8 mouse cellular contexts compared by ENCODE assay signal in the genomic region with DNA sequence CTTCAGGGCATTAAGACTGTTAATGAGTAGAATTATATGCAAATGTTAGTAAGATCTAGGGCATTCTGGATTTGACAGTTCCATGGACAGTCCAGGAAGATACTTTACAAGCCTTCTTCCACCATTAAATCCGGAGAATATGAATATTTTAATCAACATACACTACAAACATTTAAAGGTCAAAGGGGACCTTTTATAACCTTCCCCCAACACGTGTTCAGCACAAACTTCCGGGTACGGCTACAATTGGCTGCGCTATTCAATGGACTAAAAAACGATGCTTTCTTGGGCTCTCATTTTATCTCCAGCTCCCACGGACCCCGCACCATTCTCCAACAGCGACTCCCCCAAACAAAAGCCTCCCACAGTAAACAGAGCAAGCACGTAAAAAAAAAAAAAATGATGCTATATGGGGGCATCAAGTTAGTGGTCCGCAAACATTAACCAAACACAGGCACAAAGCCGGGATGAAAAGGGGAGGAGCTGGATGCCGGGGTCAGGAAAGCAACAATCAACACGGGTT. TPM values are rescaled to one million over a fixed set of nuclear protein-coding genes. Genes with fewer than 3 reads are reported as not detected.
A peak's percentile ranks its signal among the peaks of the same experiment; 100 is the strongest.
DNase-seq lines count a peak whose midpoint lies in the region; ATAC-seq and TF ChIP-seq lines count a peak whose summit lies in the region.

No protein-coding gene starts in this region.

- H3K4me1 ChIP-seq in liver, adult 2 months (ENCODE audit: control insufficient read depth, insufficient read depth, low read length), result peaks cover 6% of the 10 kb centered on the region
- H3K4me1 ChIP-seq in brown adipose tissue, adult 24 weeks (ENCODE audit: control insufficient read depth, insufficient read depth, insufficient read length, low read length), result peaks cover 6% of the 10 kb centered on the region
- peaks cover 21% of the 10 kb centered on the region for H3K4me1 ChIP-seq in hindbrain, embryonic 13.5 days (replicated peaks)
- H3K4me1 ChIP-seq in lung, embryonic 16.5 days (replicated peaks; ENCODE audit: control insufficient read depth, insufficient read depth, low read length), result peaks cover 9% of the 10 kb centered on the region; the same call in 1 of the 2 replicates
- no peaks in the 10 kb centered on the region for H3K4me1 ChIP-seq in stomach, postnatal 0 days (replicated peaks; ENCODE audit: control insufficient read depth, insufficient read depth)

- peak overlapping the region; percentile 82 for H3K4me2 ChIP-seq in hindbrain, embryonic 13.5 days
- peak overlapping the region; percentile 91 for H3K4me2 ChIP-seq in lung, embryonic 16.5 days (ENCODE audit: low read depth, low read length)
- peak overlapping the region; percentile 89 for H3K4me2 ChIP-seq in stomach, postnatal 0 days (replicated peaks; ENCODE audit: low read depth)

- DNase-seq in liver, adult 2 months (ENCODE audit: extremely low read depth, low read depth, low spot score), result peak; percentile 52
- DNase-seq in liver, result no peak
- DNase-seq in stomach, postnatal 0 days (ENCODE audit: low spot score), result peak; percentile 39
- no peak for DNase-seq in gastrocnemius, postnatal 25 days

- H3K4me3 ChIP-seq in liver, adult 2 months (ENCODE audit: insufficient read depth, low read depth, low read length), result peak overlapping the region; percentile 95
- H3K4me3 ChIP-seq in brown adipose tissue, adult 24 weeks (ENCODE audit: insufficient read depth, low read depth, low read length), result peak overlapping the region; percentile 98
- peak overlapping the region; percentile 99 for H3K4me3 ChIP-seq in hindbrain, embryonic 13.5 days
- H3K4me3 ChIP-seq in lung, embryonic 16.5 days (ENCODE audit: low read length), result peak overlapping the region; percentile 100
- peak overlapping the region; percentile 80 for H3K4me3 ChIP-seq in stomach, postnatal 0 days (ENCODE audit: low read depth, low read length)

- no peaks in the 10 kb centered on the region; the same call in 1 of the 2 replicates for H3K36me3 ChIP-seq in liver, adult 2 months (ENCODE audit: control insufficient read depth, insufficient read depth, low read length)
- H3K36me3 ChIP-seq in hindbrain, embryonic 13.5 days, result no peaks in the 10 kb centered on the region; the same call in 1 of the 2 replicates
- 0 out of 2 replicates have a peak, but pooled peaks cover 4% of the 10 kb centered on the region for H3K36me3 ChIP-seq in lung, embryonic 16.5 days (ENCODE audit: control insufficient read depth, insufficient read depth, low read length)
- H3K36me3 ChIP-seq in stomach, postnatal 0 days (ENCODE audit: control insufficient read depth, insufficient read depth, low read length), result no peaks in the 10 kb centered on the region

- no peaks in the 10 kb centered on the region for H3K9me3 ChIP-seq in hindbrain, embryonic 13.5 days
- no peaks in the 10 kb centered on the region for H3K9me3 ChIP-seq in lung, embryonic 16.5 days (ENCODE audit: control insufficient read depth, low read length)
- no peaks in the 10 kb centered on the region for H3K9me3 ChIP-seq in stomach, postnatal 0 days (ENCODE audit: control insufficient read depth, low read length)

- no peaks in the 10 kb centered on the region for H3K27me3 ChIP-seq in liver, adult 2 months (ENCODE audit: control insufficient read depth, insufficient read depth, low read length)
- no peaks in the 10 kb centered on the region for H3K27me3 ChIP-seq in hindbrain, embryonic 13.5 days
- no peaks in the 10 kb centered on the region for H3K27me3 ChIP-seq in lung, embryonic 16.5 days (ENCODE audit: control insufficient read depth, insufficient read depth, low read depth, low read length)
- no peaks in the 10 kb centered on the region for H3K27me3 ChIP-seq in stomach, postnatal 0 days (ENCODE audit: control insufficient read depth, insufficient read depth, low read length)

- peak overlapping the region; percentile 99 for H3K9ac ChIP-seq in liver, adult 2 months (ENCODE audit: low read depth, low read length)
- peak overlapping the region; percentile 95 for H3K9ac ChIP-seq in hindbrain, embryonic 13.5 days
- H3K9ac ChIP-seq in lung, embryonic 16.5 days (ENCODE audit: low read length), result peak overlapping the region; percentile 91
- H3K9ac ChIP-seq in stomach, postnatal 0 days (ENCODE audit: low read length), result peak overlapping the region; percentile 85

- WGBS in liver, adult 2 months, result under 1% methylated on average over 14 of the region's 14 CpGs
- 4% methylated on average over 14 of the region's 14 CpGs for WGBS in hindbrain, embryonic 13.5 days
- WGBS in lung, embryonic 16.5 days, result under 1% methylated on average over 14 of the region's 14 CpGs
- 1% methylated on average over 14 of the region's 14 CpGs for WGBS in stomach, postnatal 0 days

- H3K79me2 ChIP-seq in liver, adult 2 months (ENCODE audit: control insufficient read depth, insufficient read depth, low read length), result peaks cover 28% of the 10 kb centered on the region; the same call in 1 of the 2 replicates

- ATAC-seq in hindbrain, embryonic 13.5 days (ENCODE audit: low FRiP score), result no peak
- no peak for ATAC-seq in lung, embryonic 16.5 days (ENCODE audit: low read depth)
- ATAC-seq in stomach, postnatal 0 days (ENCODE audit: low FRiP score, low TSS enrichment), result no peak
- ATAC-seq in erythroid progenitor cell, adult 5-6 weeks (replicated peaks; ENCODE audit: low FRiP score, poor library complexity, severe bottlenecking), result no peak; the same call in 1 of the 2 replicates

- TF ChIP-seq POLR2A in liver, adult 2 months (IDR thresholded peaks at IDR 0.05; ENCODE audit: extremely low read depth, insufficient read depth, low read length), result no peak

- no peak for TF ChIP-seq EP300 in stomach, postnatal 0 days (optimal IDR thresholded peaks at IDR 0.05)

- no peak for TF ChIP-seq CTCF in liver, adult 2 months (IDR thresholded peaks at IDR 0.05; ENCODE audit: low read depth, low read length)
- no peak for TF ChIP-seq CTCF in stomach, postnatal 0 days (IDR thresholded peaks at IDR 0.05; ENCODE audit: low read depth)

- H3K27ac ChIP-seq in liver, adult 2 months (replicated peaks; ENCODE audit: insufficient read depth, low read depth, low read length), result peak overlapping the region; percentile 89
- H3K27ac ChIP-seq in brown adipose tissue, adult 24 weeks (replicated peaks; ENCODE audit: low read depth, low read length), result no peak overlapping the region
- H3K27ac ChIP-seq in hindbrain, embryonic 13.5 days, result peak overlapping the region; percentile 95
- H3K27ac ChIP-seq in lung, embryonic 16.5 days (ENCODE audit: low read length), result peak overlapping the region; percentile 56
- peak overlapping the region; percentile 84 for H3K27ac ChIP-seq in stomach, postnatal 0 days (replicated peaks)

RNA-seq across cellular contexts. Expression of a gene that starts 1.5 kb away (rescaled TPM):
- 33.1 and 36.6 TPM in 2 replicates for total RNA-seq in liver, adult 2 months (2014; rRNA removed)
- 7.2 and 8.1 TPM in 2 replicates for polyA plus RNA-seq in liver, adult 2 months (2012; rRNA removed)
- polyA plus RNA-seq in brown adipose tissue, adult 24 weeks (2012; ENCODE audit: insufficient read depth, insufficient read length, missing spikeins), result 35.5 and 47.6 TPM in 2 replicates
- 108 and 115 TPM in 2 replicates for polyA plus RNA-seq in hindbrain, embryonic 13.5 days (2015; fragmentation: Nextera tagmentation; extraction: Ambion mirVana)
- 80.8 and 81.2 TPM in 2 replicates for polyA plus RNA-seq in lung, embryonic 16.5 days (2015; fragmentation: Nextera tagmentation; extraction: Ambion mirVana)
- 44.8 and 45.2 TPM in 2 replicates for polyA plus RNA-seq in stomach, postnatal 0 days (2015; fragmentation: Nextera tagmentation; extraction: Ambion mirVana)
- total RNA-seq in gastrocnemius, postnatal 25 days (2021), result 10 to 100 TPM; 35.3 to 37.7 TPM
- total RNA-seq in erythroid progenitor cell, adult 5-6 weeks (2015; ENCODE audit: low replicate concordance), result 43.6 and 59.9 TPM in 2 replicates
- 84.5 and 106 TPM in 2 replicates for total RNA-seq in erythroid progenitor cell, adult 5-6 weeks (2017; ENCODE audit: low replicate concordance)

RNA-seq across cellular contexts. Expression of a gene that starts 15.5 kb away (rescaled TPM):
- 9.6 and 13.2 TPM in 2 replicates for total RNA-seq in liver, adult 2 months (2014; rRNA removed)
- 14.7 and 15.1 TPM in 2 replicates for polyA plus RNA-seq in liver, adult 2 months (2012; rRNA removed)
- 63.9 and 139 TPM in 2 replicates for polyA plus RNA-seq in brown adipose tissue, adult 24 weeks (2012; ENCODE audit: insufficient read depth, insufficient read length, missing spikeins)
- 18.0 and 20.6 TPM in 2 replicates for polyA plus RNA-seq in hindbrain, embryonic 13.5 days (2015; fragmentation: Nextera tagmentation; extraction: Ambion mirVana)
- polyA plus RNA-seq in lung, embryonic 16.5 days (2015; fragmentation: Nextera tagmentation; extraction: Ambion mirVana), result 31.3 and 32.2 TPM in 2 replicates
- 64.1 and 90.2 TPM in 2 replicates for polyA plus RNA-seq in stomach, postnatal 0 days (2015; fragmentation: Nextera tagmentation; extraction: Ambion mirVana)
- total RNA-seq in gastrocnemius, postnatal 25 days (2021), result 100 to 1,000 TPM; 107 to 134 TPM
- 307 and 377 TPM in 2 replicates for total RNA-seq in erythroid progenitor cell, adult 5-6 weeks (2015; ENCODE audit: low replicate concordance)
- 344 and 488 TPM in 2 replicates for total RNA-seq in erythroid progenitor cell, adult 5-6 weeks (2017; ENCODE audit: low replicate concordance)

RNA-seq across cellular contexts. Expression of a gene that starts 53.9 kb away (rescaled TPM):
- total RNA-seq in liver, adult 2 months (2014; rRNA removed), result 9.6 and 11.6 TPM in 2 replicates
- polyA plus RNA-seq in liver, adult 2 months (2012; rRNA removed), result 10.1 and 10.4 TPM in 2 replicates
- 10.8 and 15.6 TPM in 2 replicates for polyA plus RNA-seq in brown adipose tissue, adult 24 weeks (2012; ENCODE audit: insufficient read depth, insufficient read length, missing spikeins)
- 21.2 and 23.8 TPM in 2 replicates for polyA plus RNA-seq in hindbrain, embryonic 13.5 days (2015; fragmentation: Nextera tagmentation; extraction: Ambion mirVana)
- 29.4 and 32.7 TPM in 2 replicates for polyA plus RNA-seq in lung, embryonic 16.5 days (2015; fragmentation: Nextera tagmentation; extraction: Ambion mirVana)
- 19.3 and 20.7 TPM in 2 replicates for polyA plus RNA-seq in stomach, postnatal 0 days (2015; fragmentation: Nextera tagmentation; extraction: Ambion mirVana)
- total RNA-seq in gastrocnemius, postnatal 25 days (2021), result 1 to 10 TPM; 3.9 to 5.1 TPM
- 7.1 and 7.9 TPM in 2 replicates for total RNA-seq in erythroid progenitor cell, adult 5-6 weeks (2015; ENCODE audit: low replicate concordance)
- 5.3 and 7.0 TPM in 2 replicates for total RNA-seq in erythroid progenitor cell, adult 5-6 weeks (2017; ENCODE audit: low replicate concordance)

RNA-seq across cellular contexts. Expression of a gene that starts 58.7 kb away (rescaled TPM):
- 2.9 and 3.7 TPM in 2 replicates for total RNA-seq in liver, adult 2 months (2014; rRNA removed)
- 2.2 and 2.5 TPM in 2 replicates for polyA plus RNA-seq in liver, adult 2 months (2012; rRNA removed)
- 12.4 and 13.4 TPM in 2 replicates for polyA plus RNA-seq in brown adipose tissue, adult 24 weeks (2012; ENCODE audit: insufficient read depth, insufficient read length, missing spikeins)
- polyA plus RNA-seq in hindbrain, embryonic 13.5 days (2015; fragmentation: Nextera tagmentation; extraction: Ambion mirVana), result 22.5 and 27.5 TPM in 2 replicates
- 23.0 and 25.6 TPM in 2 replicates for polyA plus RNA-seq in lung, embryonic 16.5 days (2015; fragmentation: Nextera tagmentation; extraction: Ambion mirVana)
- polyA plus RNA-seq in stomach, postnatal 0 days (2015; fragmentation: Nextera tagmentation; extraction: Ambion mirVana), result 9.1 and 10.8 TPM in 2 replicates
- 10 to 100 TPM; 23.0 to 23.8 TPM for total RNA-seq in gastrocnemius, postnatal 25 days (2021)
- 1.7 and 7.9 TPM in 2 replicates for total RNA-seq in erythroid progenitor cell, adult 5-6 weeks (2015; ENCODE audit: low replicate concordance)
- total RNA-seq in erythroid progenitor cell, adult 5-6 weeks (2017; ENCODE audit: low replicate concordance), result 9.0 TPM in 1 of 2 replicates, not detected in the other

Comparison
In these comparisons a context has a peak if more than half of its experiments do, and no peak if none do; other contexts are left out.
1. DNase-seq: peak in liver, adult 2 months (single experiment) and stomach, postnatal 0 days (single experiment); none in liver (single experiment) and gastrocnemius, postnatal 25 days (single experiment).
2. Peak in every context shown above with its lines, with median percentiles within 50 percentile points of each other: H3K4me3 ChIP-seq, H3K9ac ChIP-seq and H3K4me2 ChIP-seq.